Mouse (Mus musculus): ENCODE measurements around the gene Amotl1. TPM values are rescaled to one million over a fixed set of nuclear protein-coding genes. Genes with fewer than 3 reads are reported as not detected.

Amotl1 gene
- polyA plus RNA-seq, 1 experiment from 2014 or later = 20.6 TPM

GRCm38 (mm10) chr9:14517296-14517695 is 127.6 kb downstream of the Amotl1 start:
- H3K9me3 ChIP-seq (replicated peaks) = no peaks in the 10 kb centered on the region
- ATAC-seq (ENCODE audit: insufficient number of reproducible peaks, low FRiP score) = no peak
- H3K27me3 ChIP-seq (replicated peaks) = no peaks in the 10 kb centered on the region
- H3K4me3 ChIP-seq = no peak overlapping the region
- no peak overlapping the region for H3K4me2 ChIP-seq
- H3K27ac ChIP-seq (ENCODE audit: poor library complexity, severe bottlenecking) = no peak overlapping the region
- peaks cover 22% of the 10 kb centered on the region for H3K4me1 ChIP-seq (replicated peaks)
- WGBS = 44% methylated on average over 1 of the region's 1 CpGs
- H3K9ac ChIP-seq = no peak overlapping the region
- no peaks in the 10 kb centered on the region for H3K36me3 ChIP-seq

- Histone ChIP-seq H3K9me3 (replicated peaks) (no peaks in the 10 kb centered on the region), H3K27me3 (replicated peaks) (no peaks in the 10 kb centered on the region), H3K4me1 (replicated peaks) (no peaks in the 10 kb centered on the region), H3K36me3 (peaks cover 34% of the 10 kb centered on the region), H3K4me2 (no peak overlapping the region), H3K27ac (ENCODE audit: poor library complexity, severe bottlenecking) (no peak overlapping the region), H3K4me3 (no peak overlapping the region), H3K9ac (no peak overlapping the region)
- ATAC-seq (ENCODE audit: insufficient number of reproducible peaks, low FRiP score) = no peak
- 77% methylated on average over 9 of the region's 9 CpGs for WGBS
Observed at GRCm38 (mm10) chr9:14512633-14513445, 132.0 kb downstream of the Amotl1 start.

GRCm38 (mm10) chr9:14500916-14501424 is 143.9 kb downstream of the Amotl1 start:
- Histone ChIP-seq H3K9ac (peak overlapping the region; percentile 90), H3K27me3 (replicated peaks) (no peaks in the 10 kb centered on the region), H3K4me3 (peak overlapping the region; percentile 94), H3K4me1 (replicated peaks) (peaks cover 2% of the 10 kb centered on the region; the same call in 1 of the 2 replicates), H3K9me3 (replicated peaks) (no peaks in the 10 kb centered on the region), H3K27ac (ENCODE audit: poor library complexity, severe bottlenecking) (peak overlapping the region; percentile 45; the same call in 1 of the 2 replicates), H3K36me3 (peaks cover 33% of the 10 kb centered on the region), H3K4me2 (peak overlapping the region; percentile 78)
- WGBS = 1% methylated on average over 10 of the region's 10 CpGs
- no peak for ATAC-seq (ENCODE audit: insufficient number of reproducible peaks, low FRiP score)

- under 1% methylated on average over 59 of the region's 59 CpGs for WGBS
Observed at GRCm38 (mm10) chr9:14500023-14500915, 144.6 kb downstream of the Amotl1 start, which contains the start of the genes Kdm4d and Cwc15. Gene Kdm4d, minus strand, starts transcription at chr9:14500482. Gene Cwc15, plus strand, starts transcription at chr9:14500617.

GRCm38 (mm10) chr9:14498896-14499705 is 145.8 kb downstream of the Amotl1 start:
- peak overlapping the region; percentile 94 for H3K4me3 ChIP-seq
- no peak for ATAC-seq (ENCODE audit: insufficient number of reproducible peaks, low FRiP score)
- peaks cover 2% of the 10 kb centered on the region; the same call in 1 of the 2 replicates for H3K4me1 ChIP-seq (replicated peaks)
- no peak overlapping the region for H3K9ac ChIP-seq
- H3K9me3 ChIP-seq (replicated peaks) = no peaks in the 10 kb centered on the region
- WGBS = 81% methylated on average over 4 of the region's 4 CpGs
- no peak overlapping the region for H3K27ac ChIP-seq (ENCODE audit: poor library complexity, severe bottlenecking)
- peaks cover 16% of the 10 kb centered on the region for H3K36me3 ChIP-seq
- H3K27me3 ChIP-seq (replicated peaks) = no peaks in the 10 kb centered on the region
- H3K4me2 ChIP-seq = peak overlapping the region; percentile 66

More at GRCm38 (mm10) chr9:14500023-14500915, 144.6 kb downstream of the Amotl1 start, which contains the start of the genes Kdm4d and Cwc15:
- H3K27ac ChIP-seq (ENCODE audit: poor library complexity, severe bottlenecking) = peak within 1 kb of the TSS; percentile 45; the same call in 1 of the 2 replicates
- H3K27me3 ChIP-seq (replicated peaks) = no peaks in the 10 kb centered on the region
- H3K4me3 ChIP-seq = peak within 1 kb of the TSS; percentile 94
- peaks cover 2% of the 10 kb centered on the region; the same call in 1 of the 2 replicates for H3K4me1 ChIP-seq (replicated peaks)
- peaks cover 26% of the 10 kb centered on the region for H3K36me3 ChIP-seq
- peak within 1 kb of the TSS; percentile 78 for H3K4me2 ChIP-seq
- no peaks in the 10 kb centered on the region for H3K9me3 ChIP-seq (replicated peaks)
- peak within 1 kb of the TSS; percentile 90 for H3K9ac ChIP-seq
- ATAC-seq (ENCODE audit: insufficient number of reproducible peaks, low FRiP score) = peak; percentile 98

Other genes starting within 250 kb of the Amotl1 start
- 0.14 and 0.15 TPM in 2 replicates for gene Kdm4d, start 144.6 kb downstream of the Amotl1 start, polyA plus RNA-seq (2016; fragmentation: Nextera tagmentation; extraction: Ambion mirVana)
- 126 and 130 TPM in 2 replicates for gene Cwc15, start 144.4 kb downstream of the Amotl1 start, polyA plus RNA-seq (2016; fragmentation: Nextera tagmentation; extraction: Ambion mirVana)
- gene Piwil4, start 95.7 kb upstream of the Amotl1 start, polyA plus RNA-seq (2016; fragmentation: Nextera tagmentation; extraction: Ambion mirVana) = 0.08 TPM in 1 of 2 replicates, not detected in the other
- gene Fut4, start 107.3 kb upstream of the Amotl1 start, polyA plus RNA-seq (2016; fragmentation: Nextera tagmentation; extraction: Ambion mirVana) = 1.7 and 2.0 TPM in 2 replicates
- not detected in 2 replicates for gene 1700012B09Rik, start 126.0 kb upstream of the Amotl1 start, polyA plus RNA-seq (2016; fragmentation: Nextera tagmentation; extraction: Ambion mirVana)
- 19.5 and 23.6 TPM in 2 replicates for gene Mre11a, start 139.6 kb upstream of the Amotl1 start, polyA plus RNA-seq (2016; fragmentation: Nextera tagmentation; extraction: Ambion mirVana)
- 26.0 and 27.5 TPM in 2 replicates for gene Ankrd49, start 139.8 kb upstream of the Amotl1 start, polyA plus RNA-seq (2016; fragmentation: Nextera tagmentation; extraction: Ambion mirVana)
- gene Gpr83, start 215.2 kb upstream of the Amotl1 start, polyA plus RNA-seq (2016; fragmentation: Nextera tagmentation; extraction: Ambion mirVana) = not detected in 2 replicates